Mouse (Mus musculus) MEL (cell line): ENCODE results near the gene Sapcd1. TPM values are rescaled to one million over a fixed set of nuclear protein-coding genes. Genes with fewer than 3 reads are reported as not detected.
A peak's percentile ranks its signal among the peaks of the same experiment; 100 is the strongest.

Source experiments
- DNase-seq: peaks from one replicate; pipeline ENCODE4 v3.0.0; 2011; ENCODE audit warnings: low read depth, low spot score
- H3K27ac ChIP-seq: 2 replicates; pipeline ENCODE4 v1.5.1; 2012; ENCODE audit warnings: low read depth, mild to moderate bottlenecking, control low read depth, low read length, moderate library complexity; ENCODE audit not compliant: control insufficient read depth
- H3K27me3 ChIP-seq, 2 experiments: fragments of 150-350 bp in 1 of 2; sonication (generic) in 1 of 2; 2 replicates each; pipeline ENCODE4 v1.6.1; 2012; ENCODE audit warnings: low read length in 2 of 2, mild to moderate bottlenecking in 2 of 2, improper control_type of control experiment in 1 of 2, moderate library complexity in 1 of 2; ENCODE audit not compliant: insufficient read depth in 2 of 2, control insufficient read depth in 1 of 2
- H3K36me3 ChIP-seq, 2 experiments: 2 replicates each; pipeline ENCODE4 v1.6.1; 2012 to 2014; ENCODE audit warnings: low read length in 2 of 2, improper control_type of control experiment in 1 of 2, inconsistent platforms in 1 of 2, mild to moderate bottlenecking in 1 of 2; ENCODE audit not compliant: insufficient read depth in 2 of 2, control insufficient read depth in 1 of 2
- H3K4me1 ChIP-seq, 2 experiments: fragments of 150-350 bp in 1 of 2; sonication (generic) in 1 of 2; 2 replicates each; pipeline ENCODE4 v1.6.1; 2012; ENCODE audit warnings: low read length in 2 of 2, improper control_type of control experiment in 1 of 2, mild to moderate bottlenecking in 1 of 2; ENCODE audit not compliant: insufficient read depth in 2 of 2, control insufficient read depth in 1 of 2
- H3K4me3 ChIP-seq, 2 experiments: fragments of 150-350 bp in 1 of 2; sonication (generic) in 1 of 2; 2 replicates each; pipeline ENCODE4 v1.5.1; 2012; ENCODE audit warnings: low read depth in 2 of 2, low read length in 2 of 2, mild to moderate bottlenecking in 2 of 2, moderate library complexity in 2 of 2, control low read depth in 1 of 2, improper control_type of control experiment in 1 of 2; ENCODE audit not compliant: control insufficient read depth in 1 of 2, insufficient read depth in 1 of 2
- H3K79me2 ChIP-seq: 2 replicates; pipeline ENCODE4 v1.6.1; 2012; ENCODE audit warnings: mild to moderate bottlenecking, low read length, moderate library complexity; ENCODE audit not compliant: control insufficient read depth, poor library complexity, insufficient read depth
- H3K9ac ChIP-seq: 2 replicates; pipeline ENCODE4 v1.6.1; 2012; ENCODE audit warnings: low read depth, mild to moderate bottlenecking, control low read depth, low read length, moderate library complexity; ENCODE audit not compliant: control insufficient read depth, poor library complexity, severe bottlenecking
- H3K9me3 ChIP-seq: fragments of 150-350 bp; sonication (generic); replicated peaks from 2 replicates; pipeline ENCODE4 v1.6.1; 2012; ENCODE audit warnings: mild to moderate bottlenecking, low read length, improper control_type of control experiment, moderate library complexity; ENCODE audit not compliant: insufficient read depth
- BHLHE40 ChIP-seq: IDR thresholded peaks from 2 replicates; pipeline ENCODE4 v1.6.1; 2012; ENCODE audit warnings: low read depth, mild to moderate bottlenecking, inconsistent platforms, low read length, improper control_type of control experiment, borderline replicate concordance
- CHD2 ChIP-seq: IDR thresholded peaks from 2 replicates; pipeline ENCODE4 v1.6.1; 2011; ENCODE audit warnings: low read length, improper control_type of control experiment
- CTCF ChIP-seq, 3 experiments: IDR thresholded peaks in 2 of 3; conservative IDR thresholded peaks in 1 of 3; 2 replicates each; pipeline ENCODE4 v1.5.1; 2011 to 2012; ENCODE audit warnings: low read length in 3 of 3, low read depth in 2 of 3, mild to moderate bottlenecking in 2 of 3, improper control_type of control experiment in 1 of 3, inconsistent platforms in 1 of 3, mixed read lengths in 1 of 3, moderate library complexity in 1 of 3; ENCODE audit not compliant: control insufficient read depth in 1 of 3, insufficient read depth in 1 of 3, poor library complexity in 1 of 3, severe bottlenecking in 1 of 3
- ELF1 ChIP-seq: IDR thresholded peaks from 2 replicates; pipeline ENCODE4 v1.6.1; 2014; ENCODE audit warnings: low read depth, mild to moderate bottlenecking, inconsistent platforms, low read length, improper control_type of control experiment, moderate library complexity
- EP300 ChIP-seq, 2 experiments: IDR thresholded peaks; 2 replicates each; pipeline ENCODE4 v1.6.1; 2011; ENCODE audit warnings: improper control_type of control experiment in 2 of 2, low read length in 2 of 2, low read depth in 1 of 2, mild to moderate bottlenecking in 1 of 2
- ETS1 ChIP-seq: IDR thresholded peaks from 2 replicates; pipeline ENCODE4 v1.6.1; 2012; ENCODE audit warnings: low read depth, mild to moderate bottlenecking, inconsistent platforms, low read length, improper control_type of control experiment, moderate library complexity
- GATA1 ChIP-seq: IDR thresholded peaks from 2 replicates; pipeline ENCODE4 v1.6.1; 2011; ENCODE audit warnings: low read depth, low read length, improper control_type of control experiment
- HCFC1 ChIP-seq: IDR thresholded peaks from 2 replicates; pipeline ENCODE4 v1.6.1; 2012; ENCODE audit warnings: low read depth, mild to moderate bottlenecking, inconsistent platforms, low read length, improper control_type of control experiment, moderate library complexity
- JUND ChIP-seq: IDR thresholded peaks from 2 replicates; pipeline ENCODE4 v1.6.1; 2011; ENCODE audit warnings: low read depth, mild to moderate bottlenecking, improper control_type of control experiment, low read length
- KAT2A ChIP-seq: conservative IDR thresholded peaks from 2 replicates; pipeline ENCODE4 v1.6.1; 2012; ENCODE audit warnings: low read depth, low read length, improper control_type of control experiment, inconsistent platforms
- MAX ChIP-seq: IDR thresholded peaks from 2 replicates; pipeline ENCODE4 v1.6.1; 2011; ENCODE audit warnings: low read length, improper control_type of control experiment
- MAZ ChIP-seq: IDR thresholded peaks from 2 replicates; pipeline ENCODE4 v1.6.1; 2012; ENCODE audit warnings: low read depth, mild to moderate bottlenecking, inconsistent platforms, low read length, improper control_type of control experiment
- MXI1 ChIP-seq: IDR thresholded peaks from 2 replicates; pipeline ENCODE4 v1.6.1; 2011; ENCODE audit warnings: mild to moderate bottlenecking, low read depth, low read length, improper control_type of control experiment
- MYB ChIP-seq: IDR thresholded peaks from 2 replicates; pipeline ENCODE4 v1.6.1; 2011; ENCODE audit warnings: mild to moderate bottlenecking, low read depth, low read length, improper control_type of control experiment
- MYC ChIP-seq: IDR thresholded peaks from 2 replicates; pipeline ENCODE4 v1.6.1; 2011; ENCODE audit warnings: low read depth, mild to moderate bottlenecking, low read length, improper control_type of control experiment, moderate library complexity
- NELFE ChIP-seq: IDR thresholded peaks from 2 replicates; pipeline ENCODE4 v1.6.1; 2011; ENCODE audit warnings: low read depth, low read length, improper control_type of control experiment
- NRF1 ChIP-seq: IDR thresholded peaks from 2 replicates; pipeline ENCODE4 v1.6.1; 2014; ENCODE audit warnings: low read depth, mild to moderate bottlenecking, inconsistent platforms, low read length, improper control_type of control experiment, moderate library complexity; ENCODE audit not compliant: poor library complexity, insufficient read depth, severe bottlenecking
- POLR2AphosphoS2 ChIP-seq: IDR thresholded peaks from 2 replicates; pipeline ENCODE4 v1.6.1; 2011; ENCODE audit warnings: low read length, improper control_type of control experiment
- RCOR1 ChIP-seq: IDR thresholded peaks from 2 replicates; pipeline ENCODE4 v1.6.1; 2012; ENCODE audit warnings: low read depth, mild to moderate bottlenecking, inconsistent platforms, low read length, improper control_type of control experiment
- SIN3A ChIP-seq: IDR thresholded peaks from 2 replicates; pipeline ENCODE4 v1.6.1; 2012; ENCODE audit warnings: low read length, improper control_type of control experiment, inconsistent platforms
- SMC3 ChIP-seq: IDR thresholded peaks from 2 replicates; pipeline ENCODE4 v1.6.1; 2011; ENCODE audit warnings: low read depth, low read length, improper control_type of control experiment
- TAL1 ChIP-seq: IDR thresholded peaks from 2 replicates; pipeline ENCODE4 v1.6.1; 2012; ENCODE audit warnings: mild to moderate bottlenecking, inconsistent platforms, low read length, moderate library complexity, mixed read lengths
- TBP ChIP-seq: IDR thresholded peaks from 2 replicates; pipeline ENCODE4 v1.8.0; 2011; ENCODE audit warnings: low read depth, low read length, improper control_type of control experiment
- TCF12 ChIP-seq: IDR thresholded peaks from 2 replicates; pipeline ENCODE4 v1.6.1; 2014; ENCODE audit warnings: low read depth, mild to moderate bottlenecking, inconsistent platforms, low read length, improper control_type of control experiment, moderate library complexity
- ZC3H11A ChIP-seq: IDR thresholded peaks from 2 replicates; pipeline ENCODE4 v1.6.1; 2012; ENCODE audit warnings: low read depth, mild to moderate bottlenecking, inconsistent platforms, low read length, improper control_type of control experiment
- ZKSCAN1 ChIP-seq: IDR thresholded peaks from 2 replicates; pipeline ENCODE4 v1.6.1; 2012; ENCODE audit warnings: low read depth, mild to moderate bottlenecking, inconsistent platforms, low read length, improper control_type of control experiment, moderate library complexity
- ZMIZ1 ChIP-seq: IDR thresholded peaks from 2 replicates; pipeline ENCODE4 v1.6.1; 2012; ENCODE audit warnings: low read depth, mild to moderate bottlenecking, inconsistent platforms, low read length, improper control_type of control experiment, moderate library complexity
- ZNF384 ChIP-seq: IDR thresholded peaks from 2 replicates; pipeline ENCODE4 v1.6.1; 2012; ENCODE audit warnings: low read depth, mild to moderate bottlenecking, inconsistent platforms, low read length, improper control_type of control experiment
- polyA plus RNA-seq, 2 experiments: library from polyadenylated mRNA; stranded (reverse) in 1 of 2; unstranded in 1 of 2; fragments of >175 nt in 1 of 2; fragments of >200 nt in 1 of 2; gene quantifications; 2 replicates each; pipeline versions ENCODE4 v1.2.1 to v1.2.4; 2012; ENCODE audit warnings: low replicate concordance in 2 of 2, low read depth in 1 of 2; ENCODE audit not compliant: insufficient read length in 2 of 2, insufficient read depth in 1 of 2, missing spikeins in 1 of 2
- total RNA-seq: library from RNA; depleted of rRNA; stranded (reverse); fragments of 300-350 nt; gene quantifications from 2 replicates; pipeline ENCODE4 v1.2.3, GENCODE M21; 2012

The Sapcd1 gene
- total and polyA plus RNA-seq, 3 experiments = 124 to 164 TPM; not detected in 1

GRCm38 (mm10) chr17:35047688-35048087 is 19.9 kb upstream of the Sapcd1 start:
- peak overlapping the region; percentile 98 for H3K27ac ChIP-seq
- peaks cover 7 to 47% of the 10 kb centered on the region in 2 experiments for H3K4me1 ChIP-seq
- peaks cover 0 to 33% of the 10 kb centered on the region in 2 experiments; a peak in 3 of 4 replicates for H3K36me3 ChIP-seq
- DNase-seq = peak; percentile 81
- H3K4me3 ChIP-seq = peak overlapping the region; percentile 48 to 52
- H3K79me2 ChIP-seq = peaks cover 26% of the 10 kb centered on the region
- H3K9me3 ChIP-seq = no peaks in the 10 kb centered on the region
- TF ChIP-seq TCF12 = no peak
- no peak for TF ChIP-seq CHD2
- peak; percentile 50; the same call in 1 of the 2 replicates for TF ChIP-seq ELF1
- peak; percentile 13; the same call in 1 of the 2 replicates for TF ChIP-seq BHLHE40
- TF ChIP-seq RCOR1 = peak; percentile 69
- TF ChIP-seq MYC = peak; percentile 15; the same call in 1 of the 2 replicates
- TF ChIP-seq MXI1 = no peak; the same call in 1 of the 2 replicates
- no peak for TF ChIP-seq POLR2AphosphoS2
- TF ChIP-seq ZNF384 = peak; percentile 98
- peak; percentile 85 for TF ChIP-seq TBP
- no peak for TF ChIP-seq ZC3H11A
- TF ChIP-seq GATA1 = peak; percentile 89
- no peak for TF ChIP-seq SMC3
- TF ChIP-seq EP300 (IDR thresholded peaks at IDR 0.05; ENCODE audit: low read depth in 1 of 2, low read length in 2 of 2) = peak; percentile 69 to 75
- TF ChIP-seq HCFC1 = 0 out of 2 replicates have a peak, but pooled peaks have one; percentile 14
- TF ChIP-seq ETS1 = peak; percentile 83
- TF ChIP-seq SIN3A = peak; percentile 20; the same call in 1 of the 2 replicates
- peak overlapping the region; percentile 66 for H3K9ac ChIP-seq
- H3K27me3 ChIP-seq = no peaks in the 10 kb centered on the region

GRCm38 (mm10) chr17:35046681-35047455 is 19.1 kb upstream of the Sapcd1 start, which contains the start of gene Msh5:
TSS of gene Msh5 (minus strand) at chr17:35046745.
- DNase-seq = peak; percentile 99
- Histone ChIP-seq H3K9me3 (no peaks in the 10 kb centered on the region), H3K4me3 (peak within 1 kb of the TSS; percentile 47 to 53), H3K36me3 (peaks cover 0 to 28% of the 10 kb centered on the region in 2 experiments; a peak in 2 of 4 replicates), H3K9ac (peak within 1 kb of the TSS; percentile 85), H3K27me3 (no peaks in the 10 kb centered on the region), H3K4me1 (peaks cover 7 to 39% of the 10 kb centered on the region in 2 experiments), H3K79me2 (peaks cover 18% of the 10 kb centered on the region), H3K27ac (peak within 1 kb of the TSS; percentile 98)
- TF ChIP-seq HCFC1 (peak; percentile 46; the same call in 1 of the 2 replicates), ZC3H11A (no peak), POLR2AphosphoS2 (no peak), TCF12 (peak; percentile 24; the same call in 1 of the 2 replicates), MYC (no peak), CHD2 (no peak), MYB (no peak), ETS1 (peak; percentile 35; the same call in 1 of the 2 replicates), MAZ (no peak), ELF1 (no peak), NRF1 (0 out of 2 replicates have a peak, but pooled peaks have one; percentile 13), NELFE (no peak), KAT2A (no peak), CTCF (IDR thresholded peaks at IDR 0.05 in 2 of 3, conservative IDR thresholded peaks at IDR 0.05 in 1 of 3; ENCODE audit: control insufficient read depth in 1 of 3, insufficient read depth in 1 of 3, low read depth in 2 of 3, low read length in 3 of 3, poor library complexity in 1 of 3, severe bottlenecking in 1 of 3) (no peak), ZMIZ1 (0 out of 2 replicates have a peak, but pooled peaks have one; percentile 24), SMC3 (no peak), TAL1 (peak; percentile 8; the same call in 1 of the 2 replicates), GATA1 (0 out of 2 replicates have a peak, but pooled peaks have one; percentile 36), ZKSCAN1 (no peak), MXI1 (peak; percentile 34), JUND (no peak), MAX (no peak), TBP (peak; percentile 66; the same call in 1 of the 2 replicates)
